Mouse (Mus musculus) left cerebral cortex, postnatal 4 days (tissue): ENCODE data around the gene Atp6v1d. TPM values are rescaled to one million over a fixed set of nuclear protein-coding genes. Genes with fewer than 3 reads are reported as not detected.

ENCODE experiments used
- DNase-seq: peaks from one replicate; pipeline ENCODE4 v3.0.0-alpha.2; 2022
- intact Hi-C: fragments of 180-260 bp; cut with DNase I; formaldehyde crosslinking; loops from one replicate; pipeline ENCODE4 v1.15.1; 2025
- total RNA-seq, 2 experiments: library from RNA; stranded (reverse); gene quantifications; 2 replicates each; pipeline ENCODE4 v1.2.3; 2021

Atp6v1d gene
- total RNA-seq, result 100 to 1,000 TPM; 120 to 128 TPM

GRCm38 (mm10) chr12:78861496-78862253 is at the start of gene Atp6v1d, which contains the start of gene Eif2s1:
TSS of gene Atp6v1d (minus strand) at chr12:78861638.
TSS of gene Eif2s1 (plus strand) at chr12:78861819.
- intact Hi-C loops, result loop anchor here (10.0 kb wide), 1 partner anchor 637 kb away; the partner anchor contains the start of gene Gphn
- DNase-seq, result peak; percentile 99

- intact Hi-C loops, result no loop called here
- DNase-seq, result no peak
These were observed 49.4 kb upstream of the Atp6v1d start for GRCm38 (mm10) chr12:78910684-78911461.

DNA sequence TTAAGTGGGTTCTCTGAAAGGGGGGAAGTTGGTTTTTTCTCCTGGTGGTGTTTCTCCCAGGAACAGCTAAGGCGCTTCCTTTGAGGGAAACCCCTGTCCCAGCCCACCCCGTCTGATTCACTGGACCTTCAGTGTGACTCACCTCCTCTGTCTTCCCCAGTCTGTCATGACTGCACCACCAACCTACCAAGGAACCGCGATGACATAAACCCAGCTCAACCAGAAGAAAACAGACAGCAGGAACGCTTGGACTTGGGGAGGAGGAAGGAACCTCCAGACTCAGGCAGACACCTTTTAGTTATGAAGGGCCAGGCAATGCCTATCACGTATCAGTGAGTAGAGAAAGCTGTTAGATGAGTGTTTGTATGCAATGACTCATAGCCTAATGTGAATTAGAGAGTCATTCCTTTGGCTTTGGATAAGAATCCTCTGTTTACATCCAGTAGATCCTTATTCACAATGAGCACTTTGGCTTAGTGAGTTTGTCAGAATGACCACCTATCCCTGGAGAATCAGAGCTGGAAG is 46.7 kb upstream of the Atp6v1d start:
- intact Hi-C loops, result no loop called here
- no peak for DNase-seq

GRCm38 (mm10) chr12:78906707-78907162 is 45.3 kb upstream of the Atp6v1d start, which contains the start of gene Plek2:
TSS of gene Plek2 (minus strand) at chr12:78906964.
- intact Hi-C loops, result no loop called here
- DNase-seq, result peak; percentile 54

DNA sequence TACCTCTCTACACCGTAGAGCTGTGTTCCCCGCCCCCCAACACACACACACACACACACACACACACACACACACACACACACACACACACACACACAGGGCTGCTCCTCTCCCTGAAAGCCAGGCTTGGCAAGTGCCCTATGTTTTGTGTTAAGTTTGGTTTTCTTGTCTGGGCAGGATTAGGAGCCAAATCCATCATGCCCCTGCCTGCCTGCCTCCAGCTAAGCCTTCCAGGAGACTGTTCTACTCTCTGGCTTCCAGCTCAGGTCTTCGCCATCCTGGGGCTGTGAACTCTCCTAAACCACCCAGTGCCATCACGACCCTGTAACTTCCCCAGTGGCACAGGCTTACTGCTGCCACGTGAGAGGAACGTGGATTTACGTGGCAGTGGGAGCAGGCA is 43.1 kb upstream of the Atp6v1d start:
- intact Hi-C loops, result no loop called here
- DNase-seq, result no peak

DNA sequence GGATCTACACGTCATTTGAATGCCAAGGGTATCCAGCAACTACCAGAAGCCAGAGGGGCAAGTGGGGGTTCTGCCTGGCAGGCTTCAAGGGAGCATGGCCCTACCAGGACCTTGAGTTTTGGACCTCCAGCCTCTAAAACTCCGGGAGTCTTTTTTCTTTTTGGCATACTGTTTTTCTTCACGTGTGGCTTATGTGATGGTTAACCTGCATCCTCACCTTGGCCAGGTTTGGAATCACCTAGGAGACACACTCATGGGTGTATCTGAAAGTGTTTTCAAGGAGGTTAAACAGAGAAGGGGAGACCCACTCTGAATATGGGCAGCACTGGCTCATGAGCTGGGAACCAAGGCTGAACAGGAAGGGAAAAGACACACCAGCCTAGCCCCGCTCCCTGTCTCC is 41.9 kb upstream of the Atp6v1d start:
- no peak for DNase-seq

DNA sequence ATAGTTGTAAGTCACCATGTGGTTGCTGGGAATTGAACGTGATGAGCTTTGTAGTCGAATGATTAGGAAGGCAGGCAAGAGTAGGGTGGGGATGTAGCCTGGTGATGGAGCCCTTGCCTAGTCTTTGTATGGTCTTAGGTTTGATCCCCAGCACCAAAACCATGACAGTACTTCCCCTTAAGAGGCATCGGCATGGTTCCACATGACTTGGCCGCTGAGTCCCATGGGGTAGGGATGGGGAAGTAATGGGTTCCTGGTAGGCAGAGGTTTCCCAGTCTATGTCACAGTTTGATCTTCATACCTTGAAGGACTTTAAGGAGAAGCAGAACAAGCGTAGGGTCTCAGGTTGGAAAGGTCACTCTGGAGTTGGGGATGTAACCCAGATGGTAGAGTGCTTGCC is 40.0 kb upstream of the Atp6v1d start:
- intact Hi-C loops, result no loop called here
- no peak for DNase-seq

More for the DNA sequence above, 41.9 kb upstream of the Atp6v1d start:
- intact Hi-C loops, result no loop called here

- intact Hi-C loops, result no loop called here
- DNase-seq, result no peak
These were observed 36.4 kb upstream of the Atp6v1d start for GRCm38 (mm10) chr12:78897861-78898260.

- no peak for DNase-seq
These were observed 29.7 kb upstream of the Atp6v1d start for GRCm38 (mm10) chr12:78891149-78891548.

GRCm38 (mm10) chr12:78890062-78890461 is 28.6 kb upstream of the Atp6v1d start:
- no peak for DNase-seq
- intact Hi-C loops, result no loop called here

More at GRCm38 (mm10) chr12:78891149-78891548, 29.7 kb upstream of the Atp6v1d start:
- intact Hi-C loops, result no loop called here

DNA sequence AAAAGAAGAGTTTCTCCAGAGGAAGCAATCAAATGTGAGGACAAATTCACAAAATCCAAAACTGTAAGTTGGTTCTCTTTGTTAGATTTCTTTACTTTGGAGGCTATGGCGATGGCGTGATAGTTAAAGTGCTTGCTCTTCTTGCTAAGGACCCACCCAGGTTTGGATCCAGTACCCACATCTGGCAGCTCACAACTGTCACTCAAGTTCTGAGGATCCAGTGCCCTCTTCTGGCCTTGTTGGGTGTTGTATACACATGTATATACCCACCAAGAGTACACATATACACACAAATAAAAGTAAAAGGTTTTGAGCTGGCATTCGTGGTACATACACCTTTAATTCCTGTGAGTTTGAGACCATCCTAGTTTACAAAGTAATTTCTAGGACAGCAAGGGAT is 13.1 kb upstream of the Atp6v1d start:
- intact Hi-C loops, result no loop called here
- no peak for DNase-seq

DNA sequence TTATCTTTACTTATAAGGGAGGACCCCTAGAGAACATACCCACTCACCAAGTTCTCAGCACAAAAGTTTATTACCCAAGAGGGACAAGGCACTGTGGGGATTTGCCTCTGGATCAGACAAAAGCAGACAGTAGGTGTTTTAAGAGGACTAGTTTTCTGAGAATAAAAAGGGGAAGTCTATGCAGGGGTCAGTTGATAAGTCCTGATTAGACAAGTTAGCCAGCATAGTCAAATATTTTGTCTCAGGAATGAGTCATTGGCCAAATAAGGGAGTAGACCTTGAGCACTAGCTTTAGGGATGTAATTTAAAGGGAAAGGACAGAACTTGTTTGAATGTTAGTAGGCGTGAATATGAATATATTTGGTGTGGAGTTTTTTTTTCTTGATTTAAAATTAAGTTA is 6.7 kb upstream of the Atp6v1d start:
- no peak for DNase-seq
- intact Hi-C loops, result loop anchor here (10.0 kb wide), 1 partner anchor 643 kb away; the partner anchor contains the start of gene Gphn

DNA sequence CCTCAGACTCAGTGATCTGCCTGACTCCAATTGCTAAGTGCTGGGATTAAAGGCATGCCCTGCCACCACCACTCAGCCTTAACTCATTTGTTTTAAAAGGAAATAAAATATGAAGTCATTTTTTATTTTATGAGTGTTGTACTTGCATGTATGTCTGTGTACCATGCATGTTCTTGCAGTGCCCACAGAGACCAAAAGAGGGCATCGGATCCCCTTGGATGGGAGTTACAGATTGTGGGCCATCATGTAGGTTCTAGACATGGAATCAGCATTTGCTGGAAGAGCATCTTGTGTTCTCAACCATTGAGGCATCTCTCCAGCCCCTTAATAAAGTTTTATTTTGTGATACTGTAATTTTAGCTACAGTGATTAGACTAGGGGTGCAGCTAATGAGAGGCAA is 4.0 kb upstream of the Atp6v1d start:
- intact Hi-C loops, result loop anchor here (10.0 kb wide), 1 partner anchor 641 kb away; the partner anchor contains the start of gene Gphn
- no peak for DNase-seq

GRCm38 (mm10) chr12:78862254-78862730 is 854 bp upstream of the Atp6v1d start:
- DNase-seq, result no peak
- intact Hi-C loops, result loop anchor here (10.0 kb wide), 1 partner anchor 637 kb away; the partner anchor contains the start of gene Gphn

DNA sequence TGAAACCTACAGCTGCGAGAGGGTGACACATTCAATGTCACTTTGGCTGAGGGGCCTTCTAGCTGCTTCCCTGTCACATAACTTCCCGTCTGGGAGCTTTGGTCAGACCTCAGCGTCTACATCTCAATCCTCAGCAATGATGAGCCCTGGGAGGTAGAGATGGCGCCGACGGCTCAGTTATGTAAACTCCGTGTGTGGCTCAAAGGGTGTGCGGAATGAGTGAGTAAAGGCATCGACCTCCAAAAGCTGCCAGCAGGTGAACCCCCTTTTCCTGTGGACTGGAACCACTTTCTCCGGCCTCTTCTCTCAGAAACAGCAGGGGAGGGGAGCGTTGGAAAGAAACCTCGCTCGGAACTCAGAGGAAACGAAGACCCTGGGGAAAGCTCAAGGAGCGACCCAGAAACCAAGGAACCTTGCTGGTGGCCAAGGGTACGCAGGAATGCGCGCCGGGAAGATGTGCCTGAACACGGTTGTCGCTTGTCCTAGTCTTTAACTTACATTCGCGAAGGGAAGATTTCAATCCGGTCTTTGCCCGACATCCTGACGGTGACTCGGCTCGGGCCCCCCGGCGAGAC is 430 bp downstream of the Atp6v1d start:
- DNase-seq, result no peak
- intact Hi-C loops, result loop anchor here (10.0 kb wide), 1 partner anchor 636 kb away; the partner anchor contains the start of gene Gphn

GRCm38 (mm10) chr12:78848246-78848645 is 13.2 kb downstream of the Atp6v1d start:
- intact Hi-C loops, result no loop called here
- DNase-seq, result no peak

GRCm38 (mm10) chr12:78842429-78842828 is 19.0 kb downstream of the Atp6v1d start:
- intact Hi-C loops, result no loop called here
- no peak for DNase-seq

DNA sequence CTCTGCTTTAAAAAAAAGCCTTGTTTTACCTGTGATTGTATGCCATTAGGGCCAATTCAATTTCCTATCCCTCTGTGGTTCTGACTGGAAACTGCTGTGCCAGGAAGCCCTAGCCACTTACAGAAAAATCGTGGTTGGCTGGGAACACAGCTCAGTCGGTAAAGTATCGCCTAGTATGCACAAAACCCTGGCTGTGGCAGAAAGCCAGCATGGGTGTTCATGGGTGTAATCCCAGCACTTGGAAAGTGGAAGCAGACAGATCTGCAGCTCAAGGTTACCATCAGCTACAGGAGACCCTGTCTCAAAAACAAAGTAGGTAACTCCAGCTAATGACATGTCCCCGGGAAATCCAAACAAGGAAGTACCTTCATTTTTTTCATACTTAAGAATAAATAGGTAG is 21.5 kb downstream of the Atp6v1d start:
- peak; percentile 22 for DNase-seq
- intact Hi-C loops, result no loop called here

DNA sequence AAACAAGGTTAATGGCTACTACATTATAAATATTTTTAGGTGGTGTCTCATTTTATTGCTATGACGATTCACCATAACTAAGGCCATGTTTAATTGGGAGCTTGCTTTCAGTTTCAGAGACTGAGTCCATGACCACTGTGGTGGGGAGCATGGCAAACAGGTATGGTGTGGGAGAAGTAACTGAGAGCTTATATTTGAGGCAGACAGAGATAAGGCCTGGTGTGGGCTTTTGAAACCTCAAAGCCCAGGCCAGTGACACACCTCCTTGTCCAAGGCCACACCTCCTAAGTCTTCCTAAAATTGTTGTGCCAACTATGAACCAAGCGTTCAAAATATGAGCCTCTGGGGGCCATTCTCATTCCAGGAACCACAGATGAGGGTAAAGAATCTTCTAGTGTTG is 26.9 kb downstream of the Atp6v1d start:
- DNase-seq, result no peak
- intact Hi-C loops, result no loop called here

- intact Hi-C loops, result no loop called here
These were observed 47.0 kb downstream of the Atp6v1d start for GRCm38 (mm10) chr12:78814437-78814836.

GRCm38 (mm10) chr12:78801836-78802235 is 59.6 kb downstream of the Atp6v1d start:
- intact Hi-C loops, result no loop called here
- no peak for DNase-seq

More at GRCm38 (mm10) chr12:78814437-78814836, 47.0 kb downstream of the Atp6v1d start:
- peak; percentile 2 for DNase-seq
